Mouse (Mus musculus): Measurements from ENCODE around the gene Lamc2.

- TF ChIP-seq GATA1 (IDR thresholded peaks at IDR 0.05; ENCODE audit: borderline replicate concordance, low read length) = no peak
- TF ChIP-seq FLI1 (IDR thresholded peaks at IDR 0.05; ENCODE audit: low read length) = no peak
Measured at GRCm38 (mm10) chr1:153227096-153227495, 40.8 kb upstream of the Lamc2 start.

Data from megakaryocyte, embryonic 14.5 days (primary cell).